Mouse (Mus musculus) heart, embryonic 10.5 days (tissue): Measurements from ENCODE around the gene Vps25. TPM values are rescaled to one million over a fixed set of nuclear protein-coding genes. Genes with fewer than 3 reads are reported as not detected.

Experiments used
- DNase-seq: peaks from one replicate; pipeline ENCODE4 v3.0.0-alpha.2; 2017; ENCODE audit warnings: low spot score
- H3K27ac ChIP-seq: fragments of 300-500 bp; sonication (generic); 2 replicates; pipeline ENCODE4 v1.5.1; 2016; ENCODE audit warnings: mild to moderate bottlenecking
- H3K27me3 ChIP-seq: fragments of 300-500 bp; sonication (generic); 2 replicates; pipeline ENCODE4 v1.6.1; 2016; ENCODE audit warnings: mild to moderate bottlenecking; ENCODE audit not compliant: poor library complexity, insufficient read depth, severe bottlenecking
- H3K36me3 ChIP-seq: fragments of 300-500 bp; sonication (generic); 2 replicates; pipeline ENCODE4 v1.6.1; 2016; ENCODE audit warnings: mild to moderate bottlenecking, moderate library complexity
- H3K4me1 ChIP-seq: fragments of 300-500 bp; sonication (generic); 2 replicates; pipeline ENCODE4 v1.6.1; 2016; ENCODE audit warnings: mild to moderate bottlenecking
- H3K4me3 ChIP-seq: fragments of 300-500 bp; sonication (generic); 2 replicates; pipeline ENCODE4 v1.5.1; 2016; ENCODE audit warnings: mild to moderate bottlenecking, moderate library complexity
- H3K9me3 ChIP-seq: fragments of 300-500 bp; sonication (generic); 2 replicates; pipeline ENCODE4 v1.6.1; 2016; ENCODE audit warnings: mild to moderate bottlenecking, moderate library complexity
- WGBS: fragments of 180-500 bp; shearing (Covaris S2); methylation state at CpG from one replicate; pipeline ENCODE4 v1.1.7; 2016; 5-methylcytosine and 5-hydroxymethylcytosine counted together
- polyA plus RNA-seq: library from polyadenylated mRNA; unstranded; fragments of >200 nt; fragmentation: Nextera tagmentation; extraction: Ambion mirVana; gene quantifications from 2 replicates; pipeline ENCODE4 v1.2.1, GENCODE M21; 2016

Vps25 gene
- polyA plus RNA-seq = 130 and 137 TPM in 2 replicates

GRCm38 (mm10) chr11:101253613-101254389, at the start of gene Vps25:
Vps25 (plus strand) TSS chr11:101253707.
- WGBS = under 1% methylated on average over 40 of the region's 40 CpGs
- H3K27me3 ChIP-seq = no peaks in the 10 kb centered on the region
- peak within 1 kb of the TSS; percentile 94 for H3K4me3 ChIP-seq
- peaks cover 36% of the 10 kb centered on the region for H3K4me1 ChIP-seq
- DNase-seq = peak; percentile 93
- peaks cover 20% of the 10 kb centered on the region for H3K36me3 ChIP-seq
- H3K27ac ChIP-seq = peak within 1 kb of the TSS; percentile 97
- no peaks in the 10 kb centered on the region for H3K9me3 ChIP-seq

DNA sequence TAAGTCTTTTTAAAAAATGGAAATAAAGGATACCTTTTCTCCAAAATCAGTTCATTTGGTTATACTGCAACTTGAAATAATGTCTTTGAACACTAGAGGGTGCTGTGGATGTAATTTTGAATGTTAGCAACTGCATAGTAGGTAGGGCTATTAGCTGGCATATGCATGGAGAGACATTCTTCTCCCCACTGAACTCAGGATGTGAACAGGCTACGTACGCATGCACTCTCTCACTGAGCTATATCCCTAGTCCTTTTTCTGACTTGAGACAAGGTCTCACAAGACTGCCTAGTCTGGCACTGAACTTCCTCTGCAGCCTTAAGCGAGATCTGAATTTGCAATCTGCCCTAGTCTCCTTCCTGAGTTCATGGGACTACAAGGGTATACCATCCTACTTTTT, 41.5 kb upstream of the Vps25 start:
- H3K4me1 ChIP-seq = no peaks in the 10 kb centered on the region
- H3K4me3 ChIP-seq = no peak overlapping the region
- DNase-seq = no peak
- H3K27me3 ChIP-seq = no peaks in the 10 kb centered on the region
- no peak overlapping the region for H3K27ac ChIP-seq
- H3K9me3 ChIP-seq = no peaks in the 10 kb centered on the region
- peaks cover 57% of the 10 kb centered on the region for H3K36me3 ChIP-seq
- WGBS = 51% methylated on average over 3 of the region's 3 CpGs

GRCm38 (mm10) chr11:101216936-101217335, 36.6 kb upstream of the Vps25 start:
- 87% methylated on average over 5 of the region's 5 CpGs for WGBS
- no peak overlapping the region for H3K27ac ChIP-seq

DNA sequence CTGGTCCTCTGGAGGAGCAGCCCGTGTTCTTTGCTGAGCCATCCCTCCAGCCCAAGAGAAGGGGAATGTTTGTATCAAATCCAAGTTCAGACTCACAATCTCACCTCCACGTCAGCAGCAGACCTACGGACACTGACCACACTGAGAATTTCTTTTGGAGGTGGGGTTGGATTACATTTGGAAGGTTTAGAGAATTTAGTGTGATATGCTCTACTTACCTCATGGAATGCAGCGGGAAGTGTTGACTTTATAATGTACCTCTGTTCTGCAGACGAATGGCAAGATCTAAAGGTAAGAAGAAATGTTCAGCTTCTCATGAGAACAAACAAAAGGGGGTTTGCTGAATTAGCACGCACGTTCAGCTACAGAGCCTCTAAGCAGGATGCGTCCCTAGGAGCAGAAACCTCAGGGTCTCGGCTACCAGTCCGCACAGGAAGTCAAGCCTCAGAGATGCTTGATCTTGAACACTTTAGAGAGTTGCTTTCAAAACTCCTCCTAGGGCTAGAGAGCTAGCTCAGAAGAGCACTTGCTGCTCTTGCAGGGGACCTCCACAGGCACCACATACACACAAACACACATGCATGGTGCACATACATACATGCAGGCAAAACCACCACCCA, 35.0 kb upstream of the Vps25 start:
- DNase-seq = no peak
- 79% methylated on average over 10 of the region's 10 CpGs for WGBS
- no peaks in the 10 kb centered on the region for H3K4me1 ChIP-seq
- no peaks in the 10 kb centered on the region for H3K9me3 ChIP-seq
- no peaks in the 10 kb centered on the region for H3K27me3 ChIP-seq
- H3K36me3 ChIP-seq = peaks cover 20% of the 10 kb centered on the region
- H3K27ac ChIP-seq = no peak overlapping the region
- H3K4me3 ChIP-seq = no peak overlapping the region

More at GRCm38 (mm10) chr11:101216936-101217335, 36.6 kb upstream of the Vps25 start:
- H3K27me3 ChIP-seq = no peaks in the 10 kb centered on the region
- DNase-seq = no peak
- H3K4me1 ChIP-seq = no peaks in the 10 kb centered on the region
- peaks cover 32% of the 10 kb centered on the region for H3K36me3 ChIP-seq
- no peak overlapping the region for H3K4me3 ChIP-seq
- H3K9me3 ChIP-seq = no peaks in the 10 kb centered on the region

DNA sequence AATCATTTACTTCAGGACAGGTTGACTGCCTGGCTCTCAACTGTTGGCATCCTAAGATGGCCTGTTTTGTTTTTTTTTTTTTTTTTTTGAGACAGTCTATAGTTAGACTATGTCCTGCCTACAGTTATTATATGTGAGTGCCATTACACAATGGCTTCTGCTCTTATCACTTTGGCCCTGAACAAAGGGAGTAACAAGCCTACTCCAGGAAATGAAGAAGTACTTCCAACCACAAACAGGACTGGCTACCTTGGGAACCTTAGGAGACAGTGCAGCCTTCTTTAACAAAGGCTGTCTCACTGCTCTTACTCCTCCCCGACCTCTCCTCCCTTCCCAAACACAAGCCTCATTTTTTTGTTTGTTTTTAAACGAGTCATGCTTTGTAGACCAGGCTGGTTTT, 32.7 kb upstream of the Vps25 start:
- Histone ChIP-seq H3K4me3 (no peak overlapping the region), H3K36me3 (0 out of 2 replicates have a peak, but pooled peaks cover under 1% of the 10 kb centered on the region), H3K4me1 (peaks cover 8% of the 10 kb centered on the region), H3K27me3 (no peaks in the 10 kb centered on the region), H3K9me3 (no peaks in the 10 kb centered on the region), H3K27ac (no peak overlapping the region)
- no peak for DNase-seq
- 49% methylated on average over 2 of the region's 2 CpGs for WGBS

- H3K27ac ChIP-seq = no peak overlapping the region
- no peak for DNase-seq
- 81% methylated on average over 8 of the region's 8 CpGs for WGBS
- no peaks in the 10 kb centered on the region for H3K36me3 ChIP-seq
- peaks cover 13% of the 10 kb centered on the region for H3K4me1 ChIP-seq
- H3K9me3 ChIP-seq = no peaks in the 10 kb centered on the region
- no peaks in the 10 kb centered on the region for H3K27me3 ChIP-seq
- H3K4me3 ChIP-seq = no peak overlapping the region
These were observed 32.1 kb upstream of the Vps25 start for GRCm38 (mm10) chr11:101221306-101221986.

- Histone ChIP-seq H3K4me3 (no peak overlapping the region), H3K27me3 (no peaks in the 10 kb centered on the region), H3K4me1 (peaks cover 18% of the 10 kb centered on the region), H3K9me3 (no peaks in the 10 kb centered on the region), H3K27ac (no peak overlapping the region), H3K36me3 (no peaks in the 10 kb centered on the region)
- 85% methylated on average over 3 of the region's 3 CpGs for WGBS
- DNase-seq = no peak
These were observed 29.2 kb upstream of the Vps25 start for GRCm38 (mm10) chr11:101224337-101224736.

GRCm38 (mm10) chr11:101225331-101226064, 28.0 kb upstream of the Vps25 start:
- no peak for DNase-seq
- no peaks in the 10 kb centered on the region for H3K27me3 ChIP-seq
- no peaks in the 10 kb centered on the region for H3K36me3 ChIP-seq
- 17% methylated on average over 25 of the region's 25 CpGs for WGBS
- peak overlapping the region; percentile 92 for H3K27ac ChIP-seq
- H3K4me1 ChIP-seq = peaks cover 28% of the 10 kb centered on the region
- peak overlapping the region; percentile 93 for H3K4me3 ChIP-seq
- H3K9me3 ChIP-seq = no peaks in the 10 kb centered on the region

- Histone ChIP-seq H3K4me3 (peak within 1 kb of the TSS; percentile 93), H3K27ac (peak within 1 kb of the TSS; percentile 92), H3K36me3 (no peaks in the 10 kb centered on the region), H3K4me1 (peaks cover 34% of the 10 kb centered on the region), H3K9me3 (no peaks in the 10 kb centered on the region), H3K27me3 (no peaks in the 10 kb centered on the region)
- peak; percentile 94 for DNase-seq
- WGBS = under 1% methylated on average over 56 of the region's 56 CpGs
These were observed 27.3 kb upstream of the Vps25 start, which contains the start of gene Ezh1 for GRCm38 (mm10) chr11:101226065-101226701. Ezh1 (minus strand) TSS chr11:101226463.

GRCm38 (mm10) chr11:101229361-101229900, 24.1 kb upstream of the Vps25 start:
- 20% methylated on average over 8 of the region's 8 CpGs for WGBS
- no peak for DNase-seq
- H3K4me1 ChIP-seq = peaks cover 48% of the 10 kb centered on the region
- no peaks in the 10 kb centered on the region for H3K36me3 ChIP-seq
- no peak overlapping the region for H3K4me3 ChIP-seq
- H3K27me3 ChIP-seq = no peaks in the 10 kb centered on the region
- no peaks in the 10 kb centered on the region for H3K9me3 ChIP-seq
- H3K27ac ChIP-seq = peak overlapping the region; percentile 87; the same call in 1 of the 2 replicates

- H3K4me3 ChIP-seq = no peak overlapping the region; the same call in 1 of the 2 replicates
- H3K9me3 ChIP-seq = no peaks in the 10 kb centered on the region
- no peaks in the 10 kb centered on the region for H3K27me3 ChIP-seq
- H3K36me3 ChIP-seq = no peaks in the 10 kb centered on the region
- H3K4me1 ChIP-seq = peaks cover 48% of the 10 kb centered on the region
- 25% methylated on average over 2 of the region's 2 CpGs for WGBS
- peak overlapping the region; percentile 87 for H3K27ac ChIP-seq
- no peak for DNase-seq
These were observed 23.4 kb upstream of the Vps25 start for GRCm38 (mm10) chr11:101230061-101230511.

- Histone ChIP-seq H3K4me1 (peaks cover 43% of the 10 kb centered on the region), H3K4me3 (peak overlapping the region; percentile 27; the same call in 1 of the 2 replicates), H3K27me3 (no peaks in the 10 kb centered on the region), H3K9me3 (no peaks in the 10 kb centered on the region), H3K36me3 (no peaks in the 10 kb centered on the region), H3K27ac (peak overlapping the region; percentile 87)
- WGBS = 25% methylated on average over 5 of the region's 5 CpGs
- no peak for DNase-seq
These were observed 23.0 kb upstream of the Vps25 start for GRCm38 (mm10) chr11:101230526-101230925.
